Mouse (Mus musculus): Measurements from ENCODE around the gene Degs1.

GRCm38 (mm10) chr1:182297821-182298220 lies 15.2 kb upstream of the Degs1 start:
- TF ChIP-seq TAL1 (IDR thresholded peaks at IDR 0.05; ENCODE audit: low read length) = no peak
- TF ChIP-seq GATA1 (IDR thresholded peaks at IDR 0.05; ENCODE audit: low read length) = no peak
